Mouse (Mus musculus) ES-Bruce4 (cell line): ENCODE results near the gene Gon7.

Experiments
- CTCF ChIP-seq: IDR thresholded peaks from one replicate; pipeline ENCODE4 v1.8.1; 2011; ENCODE audit warnings: low read depth, low read length
- EP300 ChIP-seq: IDR thresholded peaks from 2 replicates; pipeline ENCODE4 v1.6.1; 2011; ENCODE audit warnings: low read depth, low read length; ENCODE audit not compliant: insufficient read depth
- POLR2A ChIP-seq: IDR thresholded peaks from one replicate; pipeline ENCODE4 v1.8.1; 2011; ENCODE audit warnings: low read length; ENCODE audit not compliant: insufficient read depth

GRCm38 (mm10) chr12:102782841-102783240 lies 25.2 kb upstream of the Gon7 start:
- TF ChIP-seq CTCF (no peak), POLR2A (no peak), EP300 (no peak)
